Mouse (Mus musculus): ENCODE measurements around the gene Usp45.

DNA sequence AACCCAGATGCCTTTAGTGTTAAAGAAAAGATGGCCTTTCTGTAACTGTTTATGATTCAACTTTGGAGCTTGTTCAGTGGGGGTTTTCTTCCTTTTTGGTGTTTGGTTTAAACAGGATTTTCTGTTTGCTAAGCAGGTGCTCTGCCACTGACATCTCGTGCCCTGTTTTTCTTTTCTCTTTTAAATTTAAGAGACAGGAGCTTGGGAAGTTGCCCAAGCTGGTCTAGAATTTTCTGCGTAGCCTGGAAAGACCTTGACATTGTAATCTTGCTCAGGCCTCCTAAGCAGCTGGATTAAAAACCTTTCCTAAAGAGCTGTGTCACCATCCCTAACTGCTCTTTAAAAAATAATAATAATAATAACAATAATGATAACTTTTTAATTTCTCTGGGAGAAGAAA lies 59.7 kb downstream of the Usp45 start:
- TF ChIP-seq CHD2 (IDR thresholded peaks at IDR 0.05; ENCODE audit: low read depth, low read length) (no peak), HCFC1 (IDR thresholded peaks at IDR 0.05; ENCODE audit: borderline replicate concordance, insufficient read depth, low read length) (no peak), ZNF384 (IDR thresholded peaks at IDR 0.05; ENCODE audit: low read depth, low read length) (no peak), MAFK (IDR thresholded peaks at IDR 0.05; ENCODE audit: insufficient read depth, low read depth, low read length) (no peak), ZC3H11A (IDR thresholded peaks at IDR 0.05; ENCODE audit: borderline replicate concordance, low read depth, low read length) (no peak)

Data from ES-E14 (cell line).